Mouse (Mus musculus) intestine, embryonic 15.5 days (tissue): ENCODE data around the gene Zfp384. TPM values are rescaled to one million over a fixed set of nuclear protein-coding genes. Genes with fewer than 3 reads are reported as not detected.

ENCODE experiments used
- polyA plus RNA-seq: library from polyadenylated mRNA; unstranded; fragments of >200 nt; fragmentation: Nextera tagmentation; extraction: Ambion mirVana; gene quantifications from 2 replicates; pipeline ENCODE4 v1.2.1, GENCODE M21; 2015

Zfp384 gene
- polyA plus RNA-seq, 1 experiment from 2014 or later, result 13.4 TPM

Other genes with a start within 250 kb of the Zfp384 start
- gene Eno2, start 239.5 kb upstream of the Zfp384 start, polyA plus RNA-seq, result 6.0 and 6.8 TPM in 2 replicates
- 0.11 and 0.13 TPM in 2 replicates for gene Lrrc23, start 229.4 kb upstream of the Zfp384 start, polyA plus RNA-seq
- 16.1 and 16.3 TPM in 2 replicates for gene Spsb2, start 200.5 kb upstream of the Zfp384 start, polyA plus RNA-seq
- gene Tpi1, start 194.8 kb upstream of the Zfp384 start, polyA plus RNA-seq, result 1,094 and 1,127 TPM in 2 replicates
- gene Usp5, start 179.7 kb upstream of the Zfp384 start, polyA plus RNA-seq, result 116 and 118 TPM in 2 replicates
- 166 and 177 TPM in 2 replicates for gene Cdca3, start 179.6 kb upstream of the Zfp384 start, polyA plus RNA-seq
- 1.2 and 1.3 TPM in 2 replicates for gene Gnb3, start 168.9 kb upstream of the Zfp384 start, polyA plus RNA-seq
- gene P3h3, start 151.4 kb upstream of the Zfp384 start, polyA plus RNA-seq, result 17.9 and 20.1 TPM in 2 replicates
- gene Gpr162, start 145.2 kb upstream of the Zfp384 start, polyA plus RNA-seq, result 0.99 and 1.1 TPM in 2 replicates
- 0.40 and 0.48 TPM in 2 replicates for gene Cd4, start 120.9 kb upstream of the Zfp384 start, polyA plus RNA-seq
- 2.2 and 2.9 TPM in 2 replicates for gene Lag3, start 97.4 kb upstream of the Zfp384 start, polyA plus RNA-seq
- 241 and 282 TPM in 2 replicates for gene Ptms, start 89.0 kb upstream of the Zfp384 start, polyA plus RNA-seq
- gene Mlf2, start 77.8 kb upstream of the Zfp384 start, polyA plus RNA-seq, result 336 and 340 TPM in 2 replicates
- gene Cops7a, start 43.6 kb upstream of the Zfp384 start, polyA plus RNA-seq, result 159 and 170 TPM in 2 replicates
- gene Pianp, start 12.5 kb upstream of the Zfp384 start, polyA plus RNA-seq, result 1.8 and 2.1 TPM in 2 replicates
- 96.2 and 103 TPM in 2 replicates for gene Ing4, start 30.6 kb downstream of the Zfp384 start, polyA plus RNA-seq
- gene Acrbp, start 40.5 kb downstream of the Zfp384 start, polyA plus RNA-seq, result 8.5 and 9.3 TPM in 2 replicates
- gene Lpar5, start 58.8 kb downstream of the Zfp384 start, polyA plus RNA-seq, result 5.8 and 6.1 TPM in 2 replicates
- 62.3 and 62.6 TPM in 2 replicates for gene Chd4, start 86.8 kb downstream of the Zfp384 start, polyA plus RNA-seq
- gene Nop2, start 122.8 kb downstream of the Zfp384 start, polyA plus RNA-seq, result 68.1 and 70.3 TPM in 2 replicates
- gene Iffo1, start 136.1 kb downstream of the Zfp384 start, polyA plus RNA-seq, result 6.9 and 7.2 TPM in 2 replicates
- 2,230 and 2,316 TPM in 2 replicates for gene Gapdh, start 157.3 kb downstream of the Zfp384 start, polyA plus RNA-seq
- 83.3 and 96.9 TPM in 2 replicates for gene Ncapd2, start 182.6 kb downstream of the Zfp384 start, polyA plus RNA-seq
- 267 and 273 TPM in 2 replicates for gene Mrpl51, start 182.7 kb downstream of the Zfp384 start, polyA plus RNA-seq
- gene Vamp1, start 206.4 kb downstream of the Zfp384 start, polyA plus RNA-seq, result 4.6 and 5.3 TPM in 2 replicates
- 8.7 and 10.7 TPM in 2 replicates for gene Tapbpl, start 222.7 kb downstream of the Zfp384 start, polyA plus RNA-seq
- gene Cd27, start 227.9 kb downstream of the Zfp384 start, polyA plus RNA-seq, result 1.4 and 1.6 TPM in 2 replicates